Mouse (Mus musculus): ENCODE data around the gene Itga8. TPM values are rescaled to one million over a fixed set of nuclear protein-coding genes. Genes with fewer than 3 reads are reported as not detected.

The Itga8 gene
- total RNA-seq, 1 experiment, result 2.5 TPM

DNA sequence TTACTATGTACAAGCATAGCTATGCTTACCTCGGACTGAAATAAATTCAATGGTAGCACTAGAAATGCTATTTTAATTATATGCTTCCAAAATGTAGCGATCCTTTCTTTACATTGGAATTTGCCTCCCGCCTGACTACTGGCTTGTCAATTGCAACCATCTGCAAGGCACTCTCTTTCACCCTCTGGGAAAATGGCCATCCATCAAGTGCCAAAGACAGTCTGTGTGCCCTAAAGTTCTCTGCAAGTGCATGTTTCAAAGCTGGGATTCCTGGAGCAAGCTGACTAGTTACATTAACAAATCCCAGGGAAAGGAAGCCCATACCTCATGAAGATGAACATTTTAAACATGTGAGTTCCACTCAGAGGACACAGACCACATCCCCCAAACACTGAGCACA, 145.3 kb downstream of the Itga8 start:
- in situ Hi-C loops (cut with MboI; ENCODE audit: low sequenced_read_pairs in 2 of 2, unreplicated experiment in 2 of 2), result no loop called here
- Histone ChIP-seq H3K4me3 (ENCODE audit: insufficient read depth in 1 of 2, low read depth in 1 of 2, low read length in 2 of 2, poor library complexity in 1 of 2, severe bottlenecking in 1 of 2) (no peak overlapping the region), H3K27ac (ENCODE audit: insufficient read depth, low read depth, low read length, poor library complexity, severe bottlenecking) (no peak overlapping the region), H3K9ac (ENCODE audit: insufficient read depth, low read depth, low read length, poor library complexity, severe bottlenecking) (no peak overlapping the region), H3K36me3 (ENCODE audit: control insufficient read depth, insufficient read depth, low read length, poor library complexity, severe bottlenecking) (no peaks in the 10 kb centered on the region), H3K4me1 (ENCODE audit: control insufficient read depth in 2 of 2, insufficient read depth in 2 of 2, low read length in 2 of 2, poor library complexity in 1 of 2) (no peaks in the 10 kb centered on the region), H3K9me3 (ENCODE audit: control insufficient read depth, insufficient read depth, low read depth, low read length) (no peaks in the 10 kb centered on the region)
- TF ChIP-seq ZC3H11A (IDR thresholded peaks at IDR 0.05; ENCODE audit: borderline replicate concordance, low read depth, low read length) (no peak), CHD2 (IDR thresholded peaks at IDR 0.05; ENCODE audit: low read depth, low read length) (no peak), ZNF384 (IDR thresholded peaks at IDR 0.05; ENCODE audit: low read depth, low read length) (no peak), MAFK (IDR thresholded peaks at IDR 0.05; ENCODE audit: insufficient read depth, low read depth, low read length) (no peak), HCFC1 (IDR thresholded peaks at IDR 0.05; ENCODE audit: borderline replicate concordance, insufficient read depth, low read length) (no peak)
- DNase-seq (ENCODE audit: low read depth, low spot score), result no peak

DNA sequence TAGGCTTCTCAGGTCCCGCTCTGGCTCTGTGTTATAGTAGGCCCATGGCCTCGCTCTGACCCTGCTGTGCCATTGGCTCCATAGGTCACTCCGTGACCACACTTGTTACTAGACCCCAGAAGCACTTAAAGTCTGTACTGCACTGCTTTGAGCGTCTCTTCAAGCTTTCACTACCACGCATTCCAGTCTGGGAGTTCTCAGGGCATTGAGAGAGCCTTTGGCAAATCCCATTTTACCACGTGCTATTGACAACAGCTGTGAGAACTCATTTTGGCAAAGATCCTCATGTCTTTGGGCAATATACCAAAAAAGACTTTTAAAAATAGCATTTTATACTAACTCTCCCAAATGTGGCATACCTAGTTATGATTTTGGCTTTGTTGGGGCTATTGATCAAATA, 147.0 kb downstream of the Itga8 start:
- Histone ChIP-seq H3K9me3 (ENCODE audit: control insufficient read depth, insufficient read depth, low read depth, low read length) (no peaks in the 10 kb centered on the region), H3K9ac (ENCODE audit: insufficient read depth, low read depth, low read length, poor library complexity, severe bottlenecking) (no peak overlapping the region), H3K4me1 (ENCODE audit: control insufficient read depth in 2 of 2, insufficient read depth in 2 of 2, low read length in 2 of 2, poor library complexity in 1 of 2) (no peaks in the 10 kb centered on the region), H3K36me3 (ENCODE audit: control insufficient read depth, insufficient read depth, low read length, poor library complexity, severe bottlenecking) (no peaks in the 10 kb centered on the region), H3K27ac (ENCODE audit: insufficient read depth, low read depth, low read length, poor library complexity, severe bottlenecking) (no peak overlapping the region), H3K4me3 (ENCODE audit: insufficient read depth in 1 of 2, low read depth in 1 of 2, low read length in 2 of 2, poor library complexity in 1 of 2, severe bottlenecking in 1 of 2) (no peak overlapping the region)
- TF ChIP-seq ZNF384 (IDR thresholded peaks at IDR 0.05; ENCODE audit: low read depth, low read length) (no peak), MAFK (IDR thresholded peaks at IDR 0.05; ENCODE audit: insufficient read depth, low read depth, low read length) (no peak), HCFC1 (IDR thresholded peaks at IDR 0.05; ENCODE audit: borderline replicate concordance, insufficient read depth, low read length) (no peak), ZC3H11A (IDR thresholded peaks at IDR 0.05; ENCODE audit: borderline replicate concordance, low read depth, low read length) (no peak), CHD2 (IDR thresholded peaks at IDR 0.05; ENCODE audit: low read depth, low read length) (no peak)
- in situ Hi-C loops (cut with MboI; ENCODE audit: low sequenced_read_pairs in 2 of 2, unreplicated experiment in 2 of 2), result no loop called here
- DNase-seq (ENCODE audit: low read depth, low spot score), result no peak

DNA sequence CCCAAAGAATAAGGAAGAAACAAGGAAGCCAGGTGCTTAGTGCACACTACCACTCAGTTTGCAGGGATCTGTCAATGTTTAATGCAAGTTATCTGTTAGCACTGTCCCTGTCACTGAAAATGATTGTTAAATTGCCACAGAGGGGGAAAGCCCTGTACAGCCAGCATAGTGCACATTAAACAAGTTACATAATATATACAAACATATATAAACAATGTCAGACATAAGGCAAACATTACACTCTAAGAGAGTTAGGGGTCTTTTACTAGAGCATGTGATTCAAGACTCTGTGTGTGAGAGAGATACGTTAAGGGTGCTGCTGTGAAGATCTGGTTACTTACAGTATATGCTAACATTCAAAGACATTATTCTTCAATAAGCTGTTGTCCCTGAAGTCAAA, 148.2 kb downstream of the Itga8 start:
- H3K27ac ChIP-seq (ENCODE audit: insufficient read depth, low read depth, low read length, poor library complexity, severe bottlenecking), result no peak overlapping the region
- no peak overlapping the region for H3K9ac ChIP-seq (ENCODE audit: insufficient read depth, low read depth, low read length, poor library complexity, severe bottlenecking)
- DNase-seq (ENCODE audit: low read depth, low spot score), result no peak
- H3K4me1 ChIP-seq (ENCODE audit: control insufficient read depth in 2 of 2, insufficient read depth in 2 of 2, low read length in 2 of 2, poor library complexity in 1 of 2), result no peaks in the 10 kb centered on the region
- H3K4me3 ChIP-seq (ENCODE audit: insufficient read depth in 1 of 2, low read depth in 1 of 2, low read length in 2 of 2, poor library complexity in 1 of 2, severe bottlenecking in 1 of 2), result no peak overlapping the region
- H3K36me3 ChIP-seq (ENCODE audit: control insufficient read depth, insufficient read depth, low read length, poor library complexity, severe bottlenecking), result no peaks in the 10 kb centered on the region
- TF ChIP-seq ZC3H11A (IDR thresholded peaks at IDR 0.05; ENCODE audit: borderline replicate concordance, low read depth, low read length) (no peak), MAFK (IDR thresholded peaks at IDR 0.05; ENCODE audit: insufficient read depth, low read depth, low read length) (no peak), HCFC1 (IDR thresholded peaks at IDR 0.05; ENCODE audit: borderline replicate concordance, insufficient read depth, low read length) (no peak), CHD2 (IDR thresholded peaks at IDR 0.05; ENCODE audit: low read depth, low read length) (no peak), ZNF384 (IDR thresholded peaks at IDR 0.05; ENCODE audit: low read depth, low read length) (no peak)
- in situ Hi-C loops (cut with MboI; ENCODE audit: low sequenced_read_pairs in 2 of 2, unreplicated experiment in 2 of 2), result no loop called here
- H3K9me3 ChIP-seq (ENCODE audit: control insufficient read depth, insufficient read depth, low read depth, low read length), result no peaks in the 10 kb centered on the region

DNA sequence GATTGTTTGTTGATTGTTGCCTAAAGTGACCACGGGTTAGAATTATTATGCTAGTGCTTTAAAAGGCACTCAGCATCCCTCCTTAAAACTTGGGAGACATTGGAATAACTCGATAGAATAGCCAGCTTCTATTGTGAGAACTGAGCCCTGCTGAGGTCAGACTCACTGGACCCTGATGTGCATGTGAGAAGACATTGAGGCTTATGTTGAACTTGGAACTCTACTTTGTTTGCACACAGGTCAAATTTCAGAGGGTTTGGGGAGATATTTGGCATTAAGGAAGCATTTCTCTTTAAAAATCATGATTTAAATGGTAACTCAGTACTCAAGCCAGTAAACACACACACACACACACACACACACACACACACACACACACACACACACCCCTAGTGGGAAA, 153.8 kb downstream of the Itga8 start:
- no peak overlapping the region for H3K9ac ChIP-seq (ENCODE audit: insufficient read depth, low read depth, low read length, poor library complexity, severe bottlenecking)
- H3K36me3 ChIP-seq (ENCODE audit: control insufficient read depth, insufficient read depth, low read length, poor library complexity, severe bottlenecking), result no peaks in the 10 kb centered on the region
- H3K9me3 ChIP-seq (ENCODE audit: control insufficient read depth, insufficient read depth, low read depth, low read length), result no peaks in the 10 kb centered on the region
- TF ChIP-seq HCFC1 (IDR thresholded peaks at IDR 0.05; ENCODE audit: borderline replicate concordance, insufficient read depth, low read length), result no peak
- no peak for TF ChIP-seq ZC3H11A (IDR thresholded peaks at IDR 0.05; ENCODE audit: borderline replicate concordance, low read depth, low read length)
- TF ChIP-seq MAFK (IDR thresholded peaks at IDR 0.05; ENCODE audit: insufficient read depth, low read depth, low read length), result no peak
- no peak for TF ChIP-seq CHD2 (IDR thresholded peaks at IDR 0.05; ENCODE audit: low read depth, low read length)
- TF ChIP-seq ZNF384 (IDR thresholded peaks at IDR 0.05; ENCODE audit: low read depth, low read length), result no peak
- H3K4me3 ChIP-seq (ENCODE audit: insufficient read depth in 1 of 2, low read depth in 1 of 2, low read length in 2 of 2, poor library complexity in 1 of 2, severe bottlenecking in 1 of 2), result no peak overlapping the region
- DNase-seq (ENCODE audit: low read depth, low spot score), result no peak
- no peak overlapping the region for H3K27ac ChIP-seq (ENCODE audit: insufficient read depth, low read depth, low read length, poor library complexity, severe bottlenecking)
- H3K4me1 ChIP-seq (ENCODE audit: control insufficient read depth in 2 of 2, insufficient read depth in 2 of 2, low read length in 2 of 2, poor library complexity in 1 of 2), result no peaks in the 10 kb centered on the region
- in situ Hi-C loops (cut with MboI; ENCODE audit: low sequenced_read_pairs in 2 of 2, unreplicated experiment in 2 of 2), result no loop called here

GRCm38 (mm10) chr2:12146612-12147011, 155.1 kb downstream of the Itga8 start:
- Histone ChIP-seq H3K9ac (ENCODE audit: insufficient read depth, low read depth, low read length, poor library complexity, severe bottlenecking) (no peak overlapping the region), H3K9me3 (ENCODE audit: control insufficient read depth, insufficient read depth, low read depth, low read length) (no peaks in the 10 kb centered on the region), H3K36me3 (ENCODE audit: control insufficient read depth, insufficient read depth, low read length, poor library complexity, severe bottlenecking) (no peaks in the 10 kb centered on the region), H3K4me3 (ENCODE audit: insufficient read depth in 1 of 2, low read depth in 1 of 2, low read length in 2 of 2, poor library complexity in 1 of 2, severe bottlenecking in 1 of 2) (no peak overlapping the region), H3K4me1 (ENCODE audit: control insufficient read depth in 2 of 2, insufficient read depth in 2 of 2, low read length in 2 of 2, poor library complexity in 1 of 2) (no peaks in the 10 kb centered on the region), H3K27ac (ENCODE audit: insufficient read depth, low read depth, low read length, poor library complexity, severe bottlenecking) (no peak overlapping the region)
- TF ChIP-seq MAFK (IDR thresholded peaks at IDR 0.05; ENCODE audit: insufficient read depth, low read depth, low read length) (no peak), CHD2 (IDR thresholded peaks at IDR 0.05; ENCODE audit: low read depth, low read length) (no peak), ZNF384 (IDR thresholded peaks at IDR 0.05; ENCODE audit: low read depth, low read length) (no peak), HCFC1 (IDR thresholded peaks at IDR 0.05; ENCODE audit: borderline replicate concordance, insufficient read depth, low read length) (no peak)
- DNase-seq (ENCODE audit: low read depth, low spot score), result no peak
- in situ Hi-C loops (cut with MboI; ENCODE audit: low sequenced_read_pairs in 2 of 2, unreplicated experiment in 2 of 2), result no loop called here

All from ES-E14 (cell line).